Comparison of ENCODE assay signal across 11 mouse cellular contexts in the genomic region with DNA sequence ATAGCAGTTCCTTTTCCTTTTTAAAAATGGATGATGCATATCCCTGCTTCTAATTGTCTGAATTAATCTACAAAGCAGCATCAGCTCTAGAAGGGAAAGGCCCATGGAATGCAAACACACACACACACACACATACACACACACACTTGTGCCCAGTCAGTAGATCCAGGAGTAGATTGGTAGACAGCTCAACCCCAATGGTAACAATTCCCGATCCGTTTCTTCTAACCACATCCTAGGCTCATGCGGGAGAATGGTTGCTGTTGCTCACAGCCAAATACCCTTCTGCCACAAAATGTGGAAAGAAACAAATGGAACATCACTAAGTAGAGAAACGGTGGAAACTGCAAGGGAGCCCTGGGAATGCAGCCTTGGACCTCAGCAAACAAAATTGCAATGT.
"Had no signal": no experiment of that assay in that cellular context is flagged by ENCODE, and none has a peak within 500 bp of the region (broad histone marks: within the 10 kb centered on the region; RNA-seq: fewer than 3 reads in every experiment).

No protein-coding gene starts in this region.

- H3K27ac ChIP-seq: limb, embryonic 10.5 days; liver, embryonic 15.5 days; midbrain, embryonic 13.5 days; neural tube, embryonic 12.5 days; stomach, postnatal 0 days had no signal

- H3K4me2 ChIP-seq: liver, embryonic 11.5 days; liver, embryonic 15.5 days; midbrain, embryonic 13.5 days; neural tube, embryonic 12.5 days had no signal

- H3K9me3 ChIP-seq: limb, embryonic 10.5 days; liver, embryonic 15.5 days; midbrain, embryonic 13.5 days; neural tube, embryonic 12.5 days had no signal

- H3K4me1 ChIP-seq: limb, embryonic 10.5 days; liver, embryonic 15.5 days; neural tube, embryonic 12.5 days had no signal

- H3K36me3 ChIP-seq: limb, embryonic 10.5 days; liver, embryonic 15.5 days; neural tube, embryonic 12.5 days had no signal

- H3K9ac ChIP-seq: liver, embryonic 15.5 days; midbrain, embryonic 13.5 days; neural tube, embryonic 12.5 days had no signal

- H3K4me3 ChIP-seq: limb, embryonic 10.5 days; liver, embryonic 15.5 days; midbrain, embryonic 13.5 days; neural tube, embryonic 12.5 days had no signal

- H3K27me3 ChIP-seq: liver, embryonic 15.5 days; midbrain, embryonic 13.5 days; neural tube, embryonic 12.5 days had no signal

- DNase-seq: kidney, postnatal 25 days; lung, adult 2 months; lung, postnatal 36 days; thymus, postnatal 4 days had no signal

- ATAC-seq: lung, postnatal 0 days; midbrain, embryonic 13.5 days had no signal
